Mouse (Mus musculus) erythroblast, embryonic 14.5 days (primary cell): ENCODE data around the gene Rom1.

Experiments
- GATA1 ChIP-seq: IDR thresholded peaks from 2 replicates; pipeline ENCODE4 v1.6.1; 2012; ENCODE audit warnings: low read length, inconsistent platforms, mixed read lengths
- TAL1 ChIP-seq: IDR thresholded peaks from 3 replicates; pipeline ENCODE4 v1.6.1; 2012; ENCODE audit warnings: low read length, inconsistent platforms, mixed read lengths

- TF ChIP-seq GATA1 (no peak), TAL1 (no peak)
These were observed 9.0 kb downstream of the Rom1 start, which contains the start of gene B3gat3 for GRCm38 (mm10) chr19:8920073-8920736.
